Comparison of ENCODE assay signal across 22 mouse cellular contexts in the genomic region with DNA sequence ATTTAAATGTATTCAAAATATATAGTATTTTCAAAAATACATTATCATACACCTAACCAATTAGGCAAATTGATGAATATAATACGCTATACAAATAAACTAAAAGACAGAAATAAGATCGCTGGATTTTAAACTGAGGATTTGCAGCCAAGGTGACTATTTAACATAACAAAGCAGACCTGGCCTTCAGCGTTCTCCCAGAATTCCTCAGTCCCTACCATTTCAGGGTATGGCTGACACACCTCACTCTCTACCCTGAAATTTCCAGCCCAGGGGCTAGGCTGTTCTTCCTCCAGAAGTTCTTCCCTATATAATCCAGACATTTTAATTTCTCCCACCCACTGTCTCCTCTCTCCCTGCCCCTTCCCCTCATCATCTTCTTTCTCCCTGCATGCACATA. TPM values are rescaled to one million over a fixed set of nuclear protein-coding genes. Genes with fewer than 3 reads are reported as not detected.
"Had no signal": no experiment of that assay in that cellular context is flagged by ENCODE, and none has a peak within 500 bp of the region (broad histone marks: within the 10 kb centered on the region; RNA-seq: fewer than 3 reads in every experiment).

No protein-coding gene starts in this region.

- H3K4me3 ChIP-seq: neural tube, embryonic 15.5 days; stomach, embryonic 15.5 days had no signal

- H3K9me3 ChIP-seq: neural tube, embryonic 15.5 days; stomach, embryonic 15.5 days had no signal

- H3K9ac ChIP-seq: neural tube, embryonic 15.5 days; stomach, embryonic 15.5 days had no signal

- H3K36me3 ChIP-seq: stomach, embryonic 15.5 days had no signal

- H3K4me1 ChIP-seq: stomach, embryonic 15.5 days had no signal

- H3K27ac ChIP-seq: neural tube, embryonic 15.5 days; stomach, embryonic 15.5 days; stomach, postnatal 0 days had no signal

- DNase-seq: retina, postnatal 1 day; right cerebral cortex, adult 18-20 months; right cerebral cortex, postnatal 14 days; right cerebral cortex, postnatal 25 days; right cerebral cortex, postnatal 4 days; spleen, adult 18-20 months; thymus, adult 18-20 months; thymus, adult 2 months; thymus, postnatal 14 days; thymus, postnatal 25 days; thymus, postnatal 36 days; thymus, postnatal 4 days had no signal

- H3K27me3 ChIP-seq: neural tube, embryonic 15.5 days; stomach, embryonic 15.5 days had no signal

RNA-seq across cellular contexts. Expression of a gene that starts 23.0 kb away (rescaled TPM):
- polyA plus RNA-seq: neural tube, embryonic 14.5 days; neural tube, embryonic 15.5 days; small intestine, adult 2 months; spleen, adult 2 months; stomach, embryonic 14.5 days; stomach, embryonic 15.5 days; stomach, embryonic 16.5 days; stomach, postnatal 0 days; thymus, adult 2 months; thymus, postnatal 0 days; urinary bladder, adult 2 months had no signal
